Mouse (Mus musculus): ENCODE measurements around the gene Ltc4s. TPM values are rescaled to one million over a fixed set of nuclear protein-coding genes. Genes with fewer than 3 reads are reported as not detected.

The Ltc4s gene
- polyA plus RNA-seq, 1 experiment from 2014 or later: 2.6 TPM

- H3K4me2 ChIP-seq: no peak overlapping the region
- 70% methylated on average over 4 of the region's 4 CpGs for WGBS
- no peaks in the 10 kb centered on the region for H3K36me3 ChIP-seq
- H3K4me1 ChIP-seq (replicated peaks): peaks cover 15% of the 10 kb centered on the region
- no peaks in the 10 kb centered on the region for H3K27me3 ChIP-seq
- H3K27ac ChIP-seq (replicated peaks): no peak overlapping the region
- no peak overlapping the region for H3K4me3 ChIP-seq
- ATAC-seq (ENCODE audit: low read depth): no peak
- H3K9me3 ChIP-seq: no peaks in the 10 kb centered on the region
- H3K9ac ChIP-seq: no peak overlapping the region
These were observed 20.6 kb downstream of the Ltc4s start for GRCm38 (mm10) chr11:50217811-50218210.

GRCm38 (mm10) chr11:50216724-50217366 lies 21.6 kb downstream of the Ltc4s start:
- Histone ChIP-seq H3K27me3 (no peaks in the 10 kb centered on the region), H3K36me3 (no peaks in the 10 kb centered on the region), H3K9me3 (no peaks in the 10 kb centered on the region), H3K4me2 (no peak overlapping the region), H3K4me1 (replicated peaks) (peaks cover 11% of the 10 kb centered on the region; the same call in 1 of the 2 replicates), H3K27ac (replicated peaks) (no peak overlapping the region), H3K9ac (0 out of 2 replicates have a peak overlapping the region, but pooled peaks have one; percentile 32), H3K4me3 (no peak overlapping the region)
- no peak for ATAC-seq (ENCODE audit: low read depth)
- WGBS: 75% methylated on average over 4 of the region's 4 CpGs

- H3K4me3 ChIP-seq: no peak overlapping the region
These were observed 22.8 kb downstream of the Ltc4s start for GRCm38 (mm10) chr11:50215633-50216032.

GRCm38 (mm10) chr11:50214631-50215030 lies 23.8 kb downstream of the Ltc4s start:
- 94% methylated on average over 6 of the region's 6 CpGs for WGBS
- Histone ChIP-seq H3K27ac (replicated peaks) (no peak overlapping the region), H3K9ac (no peak overlapping the region), H3K4me1 (replicated peaks) (peaks cover 21% of the 10 kb centered on the region), H3K27me3 (no peaks in the 10 kb centered on the region), H3K9me3 (no peaks in the 10 kb centered on the region), H3K4me3 (no peak overlapping the region), H3K4me2 (no peak overlapping the region), H3K36me3 (no peaks in the 10 kb centered on the region)
- no peak for ATAC-seq (ENCODE audit: low read depth)

More at GRCm38 (mm10) chr11:50215633-50216032, 22.8 kb downstream of the Ltc4s start:
- Histone ChIP-seq H3K4me2 (peak overlapping the region; percentile 21; the same call in 1 of the 2 replicates), H3K27ac (replicated peaks) (peak overlapping the region; percentile 46), H3K9ac (no peak overlapping the region), H3K36me3 (no peaks in the 10 kb centered on the region), H3K27me3 (no peaks in the 10 kb centered on the region), H3K9me3 (no peaks in the 10 kb centered on the region), H3K4me1 (replicated peaks) (peaks cover 21% of the 10 kb centered on the region)
- ATAC-seq (ENCODE audit: low read depth): no peak
- WGBS: 16% methylated on average over 9 of the region's 9 CpGs

GRCm38 (mm10) chr11:50212848-50213758 lies 25.3 kb downstream of the Ltc4s start:
- Histone ChIP-seq H3K4me3 (no peak overlapping the region), H3K4me2 (no peak overlapping the region), H3K4me1 (replicated peaks) (peaks cover 33% of the 10 kb centered on the region), H3K9me3 (no peaks in the 10 kb centered on the region), H3K9ac (no peak overlapping the region), H3K27me3 (no peaks in the 10 kb centered on the region), H3K36me3 (0 out of 2 replicates have a peak, but pooled peaks cover 1% of the 10 kb centered on the region), H3K27ac (replicated peaks) (no peak overlapping the region; the same call in 1 of the 2 replicates)
- 72% methylated on average over 11 of the region's 11 CpGs for WGBS
- no peak for ATAC-seq (ENCODE audit: low read depth)

- no peak overlapping the region for H3K27ac ChIP-seq (replicated peaks)
- 76% methylated on average over 3 of the region's 3 CpGs for WGBS
- no peak overlapping the region for H3K4me3 ChIP-seq
- H3K4me2 ChIP-seq: no peak overlapping the region
- no peaks in the 10 kb centered on the region for H3K27me3 ChIP-seq
- ATAC-seq (ENCODE audit: low read depth): no peak
- H3K4me1 ChIP-seq (replicated peaks): peaks cover 38% of the 10 kb centered on the region
- peaks cover 10% of the 10 kb centered on the region for H3K36me3 ChIP-seq
- no peaks in the 10 kb centered on the region for H3K9me3 ChIP-seq
- H3K9ac ChIP-seq: no peak overlapping the region
These were observed 26.2 kb downstream of the Ltc4s start for GRCm38 (mm10) chr11:50212060-50212739.

- H3K27me3 ChIP-seq: no peaks in the 10 kb centered on the region
- peak overlapping the region; percentile 73 for H3K4me2 ChIP-seq
- peaks cover 17% of the 10 kb centered on the region for H3K36me3 ChIP-seq
- H3K4me3 ChIP-seq: peak overlapping the region; percentile 97
- no peaks in the 10 kb centered on the region for H3K9me3 ChIP-seq
- H3K4me1 ChIP-seq (replicated peaks): peaks cover 38% of the 10 kb centered on the region
- ATAC-seq (ENCODE audit: low read depth): no peak
- 92% methylated on average over 3 of the region's 3 CpGs for WGBS
- H3K9ac ChIP-seq: peak overlapping the region; percentile 93; the same call in 1 of the 2 replicates
- peak overlapping the region; percentile 98 for H3K27ac ChIP-seq (replicated peaks)
These were observed 26.9 kb downstream of the Ltc4s start for GRCm38 (mm10) chr11:50211322-50212059.

GRCm38 (mm10) chr11:50210505-50211151 lies 27.8 kb downstream of the Ltc4s start, which contains the start of the genes Sqstm1 and Mgat4b:
Gene Sqstm1, minus strand, starts transcription at chr11:50210827.
Gene Mgat4b, plus strand, starts transcription at chr11:50210890.
- Histone ChIP-seq H3K4me1 (replicated peaks) (peaks cover 32% of the 10 kb centered on the region), H3K9me3 (no peaks in the 10 kb centered on the region), H3K4me2 (peak within 1 kb of the TSS; percentile 73), H3K9ac (peak within 1 kb of the TSS; percentile 93), H3K4me3 (peak within 1 kb of the TSS; percentile 97), H3K27ac (replicated peaks) (peak within 1 kb of the TSS; percentile 98), H3K36me3 (peaks cover 26% of the 10 kb centered on the region), H3K27me3 (no peaks in the 10 kb centered on the region)
- WGBS: under 1% methylated on average over 48 of the region's 48 CpGs
- peak; percentile 88 for ATAC-seq (ENCODE audit: low read depth)

GRCm38 (mm10) chr11:50210101-50210504 lies 28.3 kb downstream of the Ltc4s start:
- peaks cover 31% of the 10 kb centered on the region for H3K36me3 ChIP-seq
- peak overlapping the region; percentile 93 for H3K9ac ChIP-seq
- H3K9me3 ChIP-seq: no peaks in the 10 kb centered on the region
- H3K27ac ChIP-seq (replicated peaks): peak overlapping the region; percentile 98
- H3K4me1 ChIP-seq (replicated peaks): peaks cover 27% of the 10 kb centered on the region
- peak overlapping the region; percentile 73 for H3K4me2 ChIP-seq
- under 1% methylated on average over 24 of the region's 24 CpGs for WGBS
- ATAC-seq (ENCODE audit: low read depth): peak; percentile 95
- peak overlapping the region; percentile 97 for H3K4me3 ChIP-seq
- no peaks in the 10 kb centered on the region for H3K27me3 ChIP-seq

GRCm38 (mm10) chr11:50208039-50208438 lies 30.4 kb downstream of the Ltc4s start:
- no peak overlapping the region for H3K4me2 ChIP-seq

GRCm38 (mm10) chr11:50207344-50207743 lies 31.1 kb downstream of the Ltc4s start:
- Histone ChIP-seq H3K4me1 (replicated peaks) (peaks cover 27% of the 10 kb centered on the region), H3K27ac (replicated peaks) (no peak overlapping the region), H3K9ac (no peak overlapping the region), H3K4me2 (no peak overlapping the region), H3K4me3 (no peak overlapping the region), H3K27me3 (no peaks in the 10 kb centered on the region), H3K9me3 (no peaks in the 10 kb centered on the region), H3K36me3 (peaks cover 58% of the 10 kb centered on the region)
- no peak for ATAC-seq (ENCODE audit: low read depth)
- 96% methylated on average over 14 of the region's 14 CpGs for WGBS

More at GRCm38 (mm10) chr11:50208039-50208438, 30.4 kb downstream of the Ltc4s start:
- no peak overlapping the region for H3K27ac ChIP-seq (replicated peaks)
- H3K9ac ChIP-seq: no peak overlapping the region
- peaks cover 51% of the 10 kb centered on the region for H3K36me3 ChIP-seq
- no peaks in the 10 kb centered on the region for H3K9me3 ChIP-seq
- ATAC-seq (ENCODE audit: low read depth): no peak
- no peak overlapping the region for H3K4me3 ChIP-seq
- no peaks in the 10 kb centered on the region for H3K27me3 ChIP-seq
- 91% methylated on average over 5 of the region's 5 CpGs for WGBS
- H3K4me1 ChIP-seq (replicated peaks): peaks cover 27% of the 10 kb centered on the region
